Mouse (Mus musculus) ES-E14 (cell line): ENCODE measurements around the gene Nav3.

Experiments used
- CHD2 ChIP-seq: IDR thresholded peaks from 2 replicates; pipeline ENCODE4 v1.6.1; 2014; ENCODE audit warnings: mild to moderate bottlenecking, low read depth, low read length, inconsistent platforms
- MAFK ChIP-seq: IDR thresholded peaks from 2 replicates; pipeline ENCODE4 v1.6.1; 2014; ENCODE audit warnings: mild to moderate bottlenecking, low read depth, low read length, inconsistent platforms; ENCODE audit not compliant: insufficient read depth
- ZC3H11A ChIP-seq: IDR thresholded peaks from 2 replicates; pipeline ENCODE4 v1.6.1; 2012; ENCODE audit warnings: low read depth, mild to moderate bottlenecking, inconsistent platforms, low read length, borderline replicate concordance
- ZNF384 ChIP-seq: IDR thresholded peaks from 2 replicates; pipeline ENCODE4 v1.6.1; 2012; ENCODE audit warnings: low read depth, low read length, inconsistent platforms

DNA sequence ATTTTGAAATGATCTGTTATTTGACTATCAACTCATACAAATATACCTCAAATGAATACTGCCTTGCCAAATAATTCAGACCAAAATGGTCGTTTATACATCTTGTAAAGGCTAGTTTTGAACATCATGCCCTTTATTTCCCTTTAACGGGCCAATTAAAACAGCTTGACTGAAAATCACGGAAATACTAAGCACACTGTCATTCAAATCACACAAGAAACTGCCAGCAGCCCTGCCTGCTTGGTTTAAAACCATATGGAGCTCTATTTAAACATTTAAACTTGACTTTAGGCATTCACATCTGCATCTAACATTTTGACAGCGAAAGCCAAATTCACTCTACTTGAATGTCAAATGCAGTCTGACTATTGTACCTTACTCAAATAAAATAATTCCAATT is 481.8 kb downstream of the Nav3 start:
- no peak for TF ChIP-seq ZC3H11A
- no peak for TF ChIP-seq ZNF384
- TF ChIP-seq MAFK = no peak
- TF ChIP-seq CHD2 = no peak
